Mouse (Mus musculus) cerebellum, adult 11 months (tissue): ENCODE data around the gene Slitrk2.

ENCODE experiments used
- DNase-seq: peaks from one replicate; pipeline ENCODE4 v3.0.0; 2022

Slitrk2 gene

DNA sequence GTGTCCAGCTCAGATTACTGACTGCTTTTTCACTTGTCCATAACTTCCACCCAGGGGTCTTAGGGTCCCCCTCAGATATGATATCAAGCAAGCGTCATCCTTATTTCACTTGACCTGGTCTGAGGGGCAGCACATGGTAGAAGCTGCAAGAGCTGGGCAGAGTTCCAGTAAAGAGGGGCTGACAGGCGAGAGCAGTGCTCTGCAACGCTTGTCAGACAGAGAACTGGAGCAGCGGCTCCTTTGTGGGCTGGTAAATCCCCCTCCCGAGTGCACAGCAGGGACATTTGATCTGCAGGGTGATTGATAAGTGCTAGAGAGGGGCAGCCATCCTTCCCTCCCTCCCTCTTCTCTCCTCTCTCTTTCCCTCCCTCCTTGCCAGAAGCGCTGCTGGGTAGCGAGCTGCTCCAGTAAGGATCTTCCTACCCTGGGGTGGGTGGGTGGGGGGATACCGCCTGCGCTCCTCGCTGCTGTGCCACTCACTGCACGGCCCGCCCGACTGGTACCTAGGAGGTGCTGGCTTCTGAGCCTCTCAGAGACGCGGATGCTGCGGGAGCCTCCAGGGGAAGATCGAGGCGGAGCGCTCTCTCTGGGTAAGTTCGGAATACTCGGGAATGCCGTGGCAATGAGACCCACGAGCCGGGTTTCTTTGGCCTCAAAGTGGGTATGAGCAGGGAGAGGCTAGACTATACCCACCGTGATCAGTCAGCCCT lies at the start of gene Slitrk2:
Slitrk2 (plus strand) TSS at position 408 of the 710 bp plus-strand sequence.
- peak; percentile 43 for DNase-seq

DNA sequence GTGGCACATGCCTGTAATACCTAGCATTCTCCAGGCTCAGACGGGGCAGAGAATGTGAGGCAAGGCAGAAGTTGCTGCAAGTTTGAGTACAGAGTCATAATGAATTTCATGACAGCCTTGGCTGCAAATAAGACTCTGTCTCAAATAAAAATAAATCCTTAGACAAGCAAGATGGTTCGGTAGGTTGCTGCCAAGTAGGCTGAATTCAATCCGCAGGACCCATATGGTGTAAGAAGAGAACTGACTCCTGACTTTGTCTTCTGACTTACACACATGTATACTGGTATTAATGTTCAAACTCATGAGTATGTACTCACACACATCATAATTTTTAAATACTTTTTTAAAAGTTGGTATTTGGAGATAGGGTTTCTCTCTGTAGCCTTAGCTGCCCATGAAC lies 43.6 kb upstream of the Slitrk2 start:
- DNase-seq, result no peak

DNA sequence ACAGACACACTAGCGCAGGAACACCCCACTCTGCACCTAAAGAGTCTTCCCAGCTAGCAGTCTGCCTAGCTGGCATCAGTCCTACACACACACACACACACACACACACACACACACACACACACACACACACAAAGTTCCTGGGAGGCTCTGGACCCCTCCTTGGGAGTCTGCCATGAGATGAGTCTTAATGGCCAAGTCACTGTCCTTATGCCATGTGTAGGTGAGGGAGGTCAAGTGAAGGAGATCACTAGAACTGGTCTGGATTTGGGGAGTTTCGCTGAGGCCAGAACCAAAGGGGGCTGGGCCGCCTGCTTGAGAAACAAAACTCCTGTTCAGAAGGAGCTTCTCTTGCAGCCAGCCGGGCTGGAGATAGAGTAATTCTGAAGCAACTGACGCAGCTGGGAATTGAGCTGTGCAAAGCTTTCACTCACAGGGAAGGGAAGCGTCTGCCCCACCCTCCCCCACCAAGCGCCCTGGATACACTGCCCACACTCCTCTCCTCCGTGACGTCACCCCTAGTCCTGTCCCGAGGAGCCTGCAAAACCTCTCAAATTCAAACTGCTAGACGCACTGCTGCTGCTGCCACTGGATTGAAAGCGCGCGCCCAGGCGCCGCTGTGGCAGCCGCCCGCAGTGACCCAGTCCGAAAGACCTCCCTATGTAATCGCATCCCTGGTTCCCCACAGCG lies 3.5 kb downstream of the Slitrk2 start:
- peak; percentile 61 for DNase-seq

DNA sequence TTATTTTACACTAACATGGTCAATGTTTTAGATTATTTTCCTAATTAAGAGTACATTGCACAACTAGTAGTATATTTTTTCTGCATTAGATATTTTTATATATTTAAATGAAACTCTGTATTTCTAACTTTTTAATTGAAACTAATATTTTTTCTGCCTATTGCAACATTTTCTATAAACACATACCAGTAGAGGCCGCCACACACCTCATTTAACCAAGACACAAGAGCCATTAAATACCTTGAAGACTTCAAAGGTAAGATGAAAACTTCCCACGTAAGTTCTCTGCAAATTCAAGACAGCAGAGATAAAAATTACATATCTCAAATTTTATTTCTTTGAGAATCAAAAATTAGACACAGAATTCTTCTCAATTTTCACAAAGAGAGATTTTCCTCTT lies 8.2 kb downstream of the Slitrk2 start:
- DNase-seq, result no peak

DNA sequence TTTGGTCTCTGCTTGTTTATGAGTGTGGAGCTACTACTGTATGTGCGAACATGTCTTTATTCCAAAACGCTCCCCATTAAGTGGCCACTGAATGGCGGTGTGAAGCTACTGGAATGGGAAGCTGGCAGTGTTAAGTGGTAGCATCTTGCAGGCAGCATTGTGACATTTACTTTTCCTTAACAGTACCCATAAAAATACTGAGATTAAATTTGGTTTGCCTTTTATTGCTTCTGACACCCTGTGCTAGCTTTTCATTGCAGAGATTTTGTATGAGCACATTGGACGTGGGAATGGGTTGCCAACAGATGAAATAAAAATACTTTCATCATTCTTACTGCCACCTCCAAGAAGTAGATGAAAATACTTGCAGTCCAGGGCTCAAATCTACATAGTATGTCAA lies 27.8 kb downstream of the Slitrk2 start:
- DNase-seq, result no peak

DNA sequence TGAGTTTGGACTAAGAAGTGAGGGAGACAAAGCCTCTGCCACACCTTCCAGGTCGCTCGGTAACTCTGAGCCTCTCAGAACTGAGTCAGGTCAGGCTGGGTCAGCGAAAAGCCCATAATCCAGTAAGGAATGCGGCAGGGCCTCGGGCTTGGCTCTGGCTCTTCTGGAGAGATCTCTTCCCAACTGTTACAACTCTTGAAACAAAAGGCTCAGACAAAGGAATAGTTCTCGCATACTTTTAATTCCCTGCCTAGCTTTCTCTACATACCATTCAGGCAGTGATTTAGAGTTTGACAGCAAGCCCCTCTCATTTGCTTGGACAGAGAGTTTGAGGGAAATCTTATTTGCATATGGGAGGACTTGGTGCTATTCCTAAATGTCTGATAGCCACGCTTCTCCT lies 29.5 kb downstream of the Slitrk2 start:
- no peak for DNase-seq
